Mouse (Mus musculus) lung, postnatal 0 days (tissue): ENCODE data around the gene Nfkbia. TPM values are rescaled to one million over a fixed set of nuclear protein-coding genes. Genes with fewer than 3 reads are reported as not detected.

Experiments used
- ATAC-seq: fragments of 200-750 bp; cut with Nextera tagmentation; 2 replicates; pipeline ENCODE4 v1.8.0; 2017; ENCODE audit warnings: moderate library complexity
- DNase-seq: peaks from one replicate; pipeline ENCODE4 v3.0.0-alpha.2; 2016; ENCODE audit warnings: low spot score
- H3K27ac ChIP-seq: fragments of 300-500 bp; sonication (generic); 2 replicates; pipeline ENCODE4 v1.5.1; 2014; ENCODE audit warnings: antibody characterized with exemption, mild to moderate bottlenecking, low read length, mixed read lengths
- H3K27me3 ChIP-seq: fragments of 300-500 bp; sonication (generic); replicated peaks from 2 replicates; pipeline ENCODE4 v1.6.1; 2014; ENCODE audit warnings: low read length, mixed read lengths; ENCODE audit not compliant: insufficient read depth
- H3K36me3 ChIP-seq: fragments of 300-500 bp; sonication (generic); 2 replicates; pipeline ENCODE4 v1.6.1; 2014; ENCODE audit warnings: low read length, mixed read lengths; ENCODE audit not compliant: insufficient read depth
- H3K4me1 ChIP-seq: fragments of 300-500 bp; sonication (generic); 2 replicates; pipeline ENCODE4 v1.6.1; 2014; ENCODE audit warnings: antibody characterized with exemption, low read depth, low read length, mixed read lengths; ENCODE audit not compliant: insufficient read depth
- H3K4me2 ChIP-seq: fragments of 300-500 bp; sonication (generic); replicated peaks from 2 replicates; pipeline ENCODE4 v1.6.1; 2014; ENCODE audit warnings: low read depth, mild to moderate bottlenecking, low read length, moderate library complexity, mixed read lengths
- H3K4me3 ChIP-seq: fragments of 300-500 bp; sonication (generic); 2 replicates; pipeline ENCODE4 v1.5.1; 2014; ENCODE audit warnings: low read depth, low read length
- H3K9ac ChIP-seq: fragments of 300-500 bp; sonication (generic); replicated peaks from 2 replicates; pipeline ENCODE4 v1.6.1; 2014; ENCODE audit warnings: low read depth, mild to moderate bottlenecking
- H3K9me3 ChIP-seq: fragments of 300-500 bp; sonication (generic); 2 replicates; pipeline ENCODE4 v1.6.1; 2016; ENCODE audit warnings: low read length, mixed read lengths
- CTCF ChIP-seq: IDR thresholded peaks from 2 replicates; pipeline ENCODE4 v1.5.1; 2016; ENCODE audit warnings: antibody characterized with exemption, mild to moderate bottlenecking
- EP300 ChIP-seq: IDR thresholded peaks from 2 replicates; pipeline ENCODE4 v1.6.1; 2016; ENCODE audit warnings: antibody characterized with exemption, mild to moderate bottlenecking, control low read depth
- WGBS: fragments of 180-500 bp; shearing (Covaris S2); extraction: QIAGEN DNeasy Blood & Tissue Kit; methylation state at CpG from one replicate; pipeline ENCODE4 v1.1.7; 2014; 5-methylcytosine and 5-hydroxymethylcytosine counted together
- polyA plus RNA-seq: library from polyadenylated mRNA; unstranded; fragments of >200 nt; fragmentation: Nextera tagmentation; extraction: Ambion mirVana; gene quantifications from 2 replicates; pipeline ENCODE4 v1.2.1, GENCODE M21; 2015

Gene Nfkbia
- polyA plus RNA-seq, 1 experiment from 2014 or later, result 184 TPM

DNA sequence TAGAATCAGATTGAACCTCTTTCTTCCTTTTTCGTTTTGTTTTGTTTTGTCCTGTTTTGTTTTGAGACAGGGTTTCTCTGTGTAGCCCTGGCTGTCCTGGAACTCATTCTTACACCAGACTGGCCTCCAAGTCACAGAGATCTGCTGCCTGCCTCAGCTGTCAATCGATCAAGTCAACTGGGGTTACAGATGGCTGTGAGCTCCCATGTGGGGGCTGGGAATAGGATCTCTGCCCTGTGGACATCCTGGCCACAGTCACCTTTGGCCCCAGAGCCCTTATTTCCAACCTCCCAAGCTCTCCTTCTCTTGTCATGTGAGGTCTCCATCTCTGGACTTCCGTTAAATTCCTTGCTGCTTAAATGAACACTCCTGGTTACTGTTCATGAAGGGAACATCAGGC lies 13.5 kb downstream of the Nfkbia start:
- no peaks in the 10 kb centered on the region for H3K27me3 ChIP-seq
- WGBS, result 77% methylated on average over 3 of the region's 3 CpGs
- H3K4me2 ChIP-seq, result no peak overlapping the region
- no peaks in the 10 kb centered on the region for H3K9me3 ChIP-seq
- H3K4me3 ChIP-seq, result no peak overlapping the region
- no peak for DNase-seq
- TF ChIP-seq EP300, result no peak
- no peak for TF ChIP-seq CTCF
- H3K4me1 ChIP-seq, result peaks cover 3% of the 10 kb centered on the region; the same call in 1 of the 2 replicates
- no peak overlapping the region for H3K9ac ChIP-seq
- no peaks in the 10 kb centered on the region for H3K36me3 ChIP-seq
- H3K27ac ChIP-seq, result no peak overlapping the region
- no peak for ATAC-seq

GRCm38 (mm10) chr12:55474209-55474583 lies 18.3 kb downstream of the Nfkbia start:
- Histone ChIP-seq H3K27me3 (no peaks in the 10 kb centered on the region), H3K9ac (no peak overlapping the region), H3K9me3 (no peaks in the 10 kb centered on the region), H3K4me2 (no peak overlapping the region), H3K27ac (peak overlapping the region; percentile 75), H3K4me3 (no peak overlapping the region), H3K4me1 (peaks cover 15% of the 10 kb centered on the region; the same call in 1 of the 2 replicates), H3K36me3 (no peaks in the 10 kb centered on the region)
- DNase-seq, result no peak
- ATAC-seq, result no peak
- no peak for TF ChIP-seq EP300
- TF ChIP-seq CTCF, result no peak
- 79% methylated on average over 13 of the region's 13 CpGs for WGBS

- peak; percentile 86 for ATAC-seq
- 15% methylated on average over 8 of the region's 8 CpGs for WGBS
- TF ChIP-seq CTCF, result no peak
- TF ChIP-seq EP300, result peak; percentile 83
- Histone ChIP-seq H3K9ac (no peak overlapping the region), H3K4me2 (no peak overlapping the region), H3K27me3 (no peaks in the 10 kb centered on the region), H3K9me3 (no peaks in the 10 kb centered on the region), H3K4me3 (no peak overlapping the region), H3K36me3 (no peaks in the 10 kb centered on the region), H3K27ac (peak overlapping the region; percentile 75), H3K4me1 (peaks cover 15% of the 10 kb centered on the region; the same call in 1 of the 2 replicates)
- peak; percentile 84 for DNase-seq
Measured at GRCm38 (mm10) chr12:55473250-55474208, 18.9 kb downstream of the Nfkbia start.

- Histone ChIP-seq H3K27ac (no peak overlapping the region), H3K36me3 (no peaks in the 10 kb centered on the region), H3K27me3 (no peaks in the 10 kb centered on the region), H3K4me3 (no peak overlapping the region), H3K4me2 (no peak overlapping the region), H3K4me1 (peaks cover 21% of the 10 kb centered on the region; the same call in 1 of the 2 replicates), H3K9me3 (no peaks in the 10 kb centered on the region), H3K9ac (no peak overlapping the region)
- WGBS, result 77% methylated on average over 9 of the region's 9 CpGs
- DNase-seq (no peak), ATAC-seq (no peak)
- TF ChIP-seq EP300 (no peak), CTCF (no peak)
Measured at GRCm38 (mm10) chr12:55471344-55471743, 21.1 kb downstream of the Nfkbia start.

GRCm38 (mm10) chr12:55470442-55470841 lies 22.0 kb downstream of the Nfkbia start:
- Histone ChIP-seq H3K4me2 (no peak overlapping the region), H3K4me1 (peaks cover 30% of the 10 kb centered on the region; the same call in 1 of the 2 replicates), H3K9me3 (no peaks in the 10 kb centered on the region), H3K27ac (no peak overlapping the region), H3K4me3 (no peak overlapping the region), H3K9ac (no peak overlapping the region), H3K27me3 (no peaks in the 10 kb centered on the region), H3K36me3 (no peaks in the 10 kb centered on the region)
- WGBS, result 53% methylated on average over 5 of the region's 5 CpGs
- no peak for TF ChIP-seq EP300
- TF ChIP-seq CTCF, result no peak
- ATAC-seq (no peak), DNase-seq (no peak)

- no peak for TF ChIP-seq CTCF
- 0 out of 2 replicates have a peak, but pooled peaks have one; percentile 17 for TF ChIP-seq EP300
- H3K4me1 ChIP-seq, result peaks cover 34% of the 10 kb centered on the region; the same call in 1 of the 2 replicates
- ATAC-seq (no peak), DNase-seq (peak; percentile 49)
- H3K4me2 ChIP-seq, result no peak overlapping the region
- 63% methylated on average over 10 of the region's 10 CpGs for WGBS
- H3K27ac ChIP-seq, result no peak overlapping the region
- no peak overlapping the region for H3K4me3 ChIP-seq
- H3K27me3 ChIP-seq, result no peaks in the 10 kb centered on the region
- no peak overlapping the region for H3K9ac ChIP-seq
- H3K36me3 ChIP-seq, result no peaks in the 10 kb centered on the region
- no peaks in the 10 kb centered on the region for H3K9me3 ChIP-seq
Measured at GRCm38 (mm10) chr12:55467331-55468180, 24.9 kb downstream of the Nfkbia start.
